Comparison of ENCODE assay signal across 9 mouse cellular contexts in the genomic region with DNA sequence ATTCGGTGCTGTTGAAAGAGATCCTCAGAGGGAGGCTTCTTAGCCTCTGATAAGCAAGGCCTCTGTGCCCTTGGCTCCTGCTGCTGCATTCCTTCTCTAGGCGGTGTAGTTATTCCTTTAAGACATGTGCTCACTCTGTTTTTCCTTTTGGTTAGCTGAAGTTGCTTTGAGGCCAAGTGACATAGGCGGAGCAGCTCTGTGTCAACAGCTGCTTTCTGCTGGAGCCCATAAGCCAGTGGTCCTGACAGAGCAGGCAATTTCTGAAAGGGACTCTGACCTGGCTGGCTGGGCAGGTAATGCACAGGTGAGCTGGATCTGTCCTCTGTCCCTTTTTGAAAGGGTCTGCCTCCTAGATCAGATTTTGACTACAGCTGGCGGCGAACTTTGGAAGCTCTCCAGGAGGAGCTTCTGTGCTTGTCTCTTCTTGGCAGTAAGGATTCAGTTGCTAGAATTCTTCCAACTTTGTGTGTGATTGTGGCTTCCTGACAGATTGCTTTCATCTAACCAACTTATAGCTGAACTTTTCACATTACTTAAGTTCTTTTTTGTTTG. TPM values are rescaled to one million over a fixed set of nuclear protein-coding genes. Genes with fewer than 3 reads are reported as not detected.
DNase-seq lines count a peak whose midpoint lies in the region; ATAC-seq and TF ChIP-seq lines count a peak whose summit lies in the region.
"Had no signal": no experiment of that assay in that cellular context is flagged by ENCODE, and none has a peak within 500 bp of the region (broad histone marks: within the 10 kb centered on the region; RNA-seq: fewer than 3 reads in every experiment).

No protein-coding gene starts in this region.

- no peak for TF ChIP-seq CTCF in kidney, adult 2 months (conservative IDR thresholded peaks at IDR 0.05; ENCODE audit: insufficient read depth, insufficient read length, low read depth, low read length)
- no peak for TF ChIP-seq CTCF in lung, embryonic 14.5 days (IDR thresholded peaks at IDR 0.05; ENCODE audit: low read depth)
- no peak for TF ChIP-seq CTCF in stomach, postnatal 0 days (IDR thresholded peaks at IDR 0.05; ENCODE audit: low read depth)

- WGBS in kidney, adult 2 months, result 17% methylated on average over 5 of the region's 5 CpGs
- WGBS in lung, embryonic 14.5 days, result 23% methylated on average over 5 of the region's 5 CpGs
- WGBS in stomach, postnatal 0 days, result 20% methylated on average over 5 of the region's 5 CpGs

- H3K4me2 ChIP-seq in lung, embryonic 14.5 days, result 0 out of 2 replicates have a peak overlapping the region, but pooled peaks have one; percentile 2
- peak overlapping the region; percentile 39 for H3K4me2 ChIP-seq in stomach, postnatal 0 days (replicated peaks; ENCODE audit: low read depth)
- H3K4me2 ChIP-seq: embryonic facial prominence, embryonic 12.5 days had no signal

- no peaks in the 10 kb centered on the region for H3K27me3 ChIP-seq in kidney, adult 2 months (replicated peaks; ENCODE audit: control insufficient read depth, insufficient read depth, low read length)
- H3K27me3 ChIP-seq in lung, embryonic 14.5 days (ENCODE audit: insufficient read depth, low read length), result no peaks in the 10 kb centered on the region
- H3K27me3 ChIP-seq in stomach, postnatal 0 days (ENCODE audit: control insufficient read depth, insufficient read depth, low read length), result no peaks in the 10 kb centered on the region
- H3K27me3 ChIP-seq: embryonic facial prominence, embryonic 12.5 days had no signal

- H3K36me3 ChIP-seq in kidney, adult 2 months (ENCODE audit: control insufficient read depth, insufficient read depth, low read length), result peaks cover 3% of the 10 kb centered on the region; the same call in 1 of the 2 replicates
- H3K36me3 ChIP-seq in lung, embryonic 14.5 days (ENCODE audit: insufficient read depth), result 0 out of 2 replicates have a peak, but pooled peaks cover 6% of the 10 kb centered on the region
- H3K36me3 ChIP-seq in stomach, postnatal 0 days (ENCODE audit: control insufficient read depth, insufficient read depth, low read length), result peaks cover 4% of the 10 kb centered on the region; the same call in 1 of the 2 replicates
- H3K36me3 ChIP-seq: embryonic facial prominence, embryonic 12.5 days had no signal

- TF ChIP-seq POLR2A in kidney, adult 2 months (IDR thresholded peaks at IDR 0.05; ENCODE audit: low read depth, low read length), result no peak

- H3K9ac ChIP-seq in lung, embryonic 14.5 days, result no peak overlapping the region
- no peak overlapping the region for H3K9ac ChIP-seq in stomach, postnatal 0 days (ENCODE audit: low read length)
- H3K9ac ChIP-seq: embryonic facial prominence, embryonic 12.5 days had no signal

- DNase-seq in cerebellum, adult 9-10 months, result peak; percentile 61
- peak; percentile 8 for DNase-seq in ES-CJ7 (ENCODE audit: low read depth, low spot score)
- peak; percentile 31 to 52 for DNase-seq in gastrocnemius, adult 8-10 months (ENCODE audit: low spot score in 2 of 2)
- DNase-seq in kidney, adult 2 months, result peak; percentile 68
- peak; percentile 85 for DNase-seq in lung, embryonic 14.5 days
- DNase-seq in stomach, postnatal 0 days (ENCODE audit: low spot score), result no peak
- no peak for DNase-seq in spleen, postnatal 10 days (ENCODE audit: low spot score in 2 of 2)

- H3K9me3 ChIP-seq in lung, embryonic 14.5 days (ENCODE audit: low read depth, low read length), result no peaks in the 10 kb centered on the region
- no peaks in the 10 kb centered on the region for H3K9me3 ChIP-seq in stomach, postnatal 0 days (ENCODE audit: control insufficient read depth, low read length)
- H3K9me3 ChIP-seq: embryonic facial prominence, embryonic 12.5 days had no signal

- no peak overlapping the region for H3K4me3 ChIP-seq in kidney, adult 2 months (ENCODE audit: insufficient read depth, low read depth, low read length)
- H3K4me3 ChIP-seq in lung, embryonic 14.5 days (ENCODE audit: low read depth, low read length), result no peak overlapping the region
- no peak overlapping the region for H3K4me3 ChIP-seq in stomach, postnatal 0 days (ENCODE audit: low read depth, low read length)
- H3K4me3 ChIP-seq: embryonic facial prominence, embryonic 12.5 days had no signal

- H3K27ac ChIP-seq in kidney, adult 2 months (ENCODE audit: insufficient read depth, low read depth, low read length), result peak overlapping the region; percentile 76
- peak overlapping the region; percentile 58; the same call in 1 of the 2 replicates for H3K27ac ChIP-seq in lung, embryonic 14.5 days (ENCODE audit: low read depth)
- H3K27ac ChIP-seq in stomach, postnatal 0 days (replicated peaks), result peak overlapping the region; percentile 75
- H3K27ac ChIP-seq: embryonic facial prominence, embryonic 12.5 days had no signal

- no peak for ATAC-seq in cerebellum, adult (ENCODE audit: insufficient number of reproducible peaks, low FRiP score, low TSS enrichment)
- peak; percentile 29; the same call in 1 of the 2 replicates for ATAC-seq in lung, embryonic 14.5 days (ENCODE audit: insufficient read depth)
- peak; percentile 49 for ATAC-seq in stomach, postnatal 0 days (ENCODE audit: low FRiP score, low TSS enrichment)

- peak; percentile 47 for TF ChIP-seq EP300 in stomach, postnatal 0 days (optimal IDR thresholded peaks at IDR 0.05)

- H3K4me1 ChIP-seq in kidney, adult 2 months (ENCODE audit: control insufficient read depth, insufficient read depth, low read length), result peaks cover 51% of the 10 kb centered on the region
- H3K4me1 ChIP-seq in lung, embryonic 14.5 days (ENCODE audit: insufficient read depth), result peaks cover 21% of the 10 kb centered on the region
- H3K4me1 ChIP-seq in stomach, postnatal 0 days (replicated peaks; ENCODE audit: control insufficient read depth, insufficient read depth), result peaks cover 9% of the 10 kb centered on the region
- H3K4me1 ChIP-seq: embryonic facial prominence, embryonic 12.5 days had no signal

RNA-seq across cellular contexts. Expression of a gene that starts 37.2 kb away (rescaled TPM):
- total RNA-seq in gastrocnemius, adult 8-10 months (2022), result 10 to 100 TPM; 39.3 to 51.9 (median 44.3) TPM
- 65.5 and 80.0 TPM in 2 replicates for polyA plus RNA-seq in kidney, adult 2 months (2012; rRNA removed)
- 20.5 and 21.2 TPM in 2 replicates for polyA plus RNA-seq in lung, embryonic 14.5 days (2014; fragmentation: Nextera tagmentation; extraction: Ambion mirVana)
- 12.3 and 12.9 TPM in 2 replicates for polyA plus RNA-seq in stomach, postnatal 0 days (2015; fragmentation: Nextera tagmentation; extraction: Ambion mirVana)

Comparison
In these comparisons a context has a peak if more than half of its experiments do, and no peak if none do; other contexts are left out.
1. DNase-seq: peak in cerebellum, adult 9-10 months (single experiment), ES-CJ7 (single experiment), gastrocnemius, adult 8-10 months (2 of 2), kidney, adult 2 months (single experiment) and lung, embryonic 14.5 days (single experiment); none in stomach, postnatal 0 days (single experiment) and spleen, postnatal 10 days (0 of 2).
2. Peak in every context shown above with its lines, with median percentiles within 50 percentile points of each other: H3K27ac ChIP-seq.